Mouse (Mus musculus): ENCODE measurements around the gene Ppp1r21.

Ppp1r21 gene

GRCm38 (mm10) chr17:88613721-88614120 lies 83.8 kb downstream of the Ppp1r21 start:
- DNase-seq (ENCODE audit: low spot score in 2 of 2): no peak

- no peak for DNase-seq (ENCODE audit: low spot score in 2 of 2)
Measured at GRCm38 (mm10) chr17:88614234-88614633, 84.3 kb downstream of the Ppp1r21 start.

GRCm38 (mm10) chr17:88614733-88615132 lies 84.8 kb downstream of the Ppp1r21 start:
- no peak for DNase-seq (ENCODE audit: low spot score in 2 of 2)

GRCm38 (mm10) chr17:88615492-88616155 lies 85.7 kb downstream of the Ppp1r21 start:
- DNase-seq (ENCODE audit: low spot score in 2 of 2): no peak

- no peak for DNase-seq (ENCODE audit: low spot score in 2 of 2)
Measured at GRCm38 (mm10) chr17:88620935-88621334, 91.0 kb downstream of the Ppp1r21 start.

GRCm38 (mm10) chr17:88621374-88621773 lies 91.5 kb downstream of the Ppp1r21 start:
- no peak for DNase-seq (ENCODE audit: low spot score in 2 of 2)

GRCm38 (mm10) chr17:88622711-88623110 lies 92.8 kb downstream of the Ppp1r21 start:
- DNase-seq (ENCODE audit: low spot score in 2 of 2): no peak

GRCm38 (mm10) chr17:88624386-88624785 lies 94.5 kb downstream of the Ppp1r21 start:
- no peak for DNase-seq (ENCODE audit: low spot score in 2 of 2)

- DNase-seq (ENCODE audit: low spot score in 2 of 2): no peak
Measured at GRCm38 (mm10) chr17:88625350-88625749, 95.4 kb downstream of the Ppp1r21 start.

GRCm38 (mm10) chr17:88625931-88626330 lies 96.0 kb downstream of the Ppp1r21 start:
- no peak for DNase-seq (ENCODE audit: low spot score in 2 of 2)

- no peak for DNase-seq (ENCODE audit: low spot score in 2 of 2)
Measured at GRCm38 (mm10) chr17:88626347-88626811, 96.5 kb downstream of the Ppp1r21 start.

- DNase-seq (ENCODE audit: low spot score in 2 of 2): no peak
Measured at GRCm38 (mm10) chr17:88627150-88627549, 97.2 kb downstream of the Ppp1r21 start.

GRCm38 (mm10) chr17:88628676-88629380 lies 98.9 kb downstream of the Ppp1r21 start:
- no peak for DNase-seq (ENCODE audit: low spot score in 2 of 2)

GRCm38 (mm10) chr17:88629381-88629759 lies 99.5 kb downstream of the Ppp1r21 start:
- no peak for DNase-seq (ENCODE audit: low spot score in 2 of 2)

- no peak for DNase-seq (ENCODE audit: low spot score in 2 of 2)
Measured at GRCm38 (mm10) chr17:88629931-88630553, 100.1 kb downstream of the Ppp1r21 start.

GRCm38 (mm10) chr17:88630554-88630948 lies 100.6 kb downstream of the Ppp1r21 start:
- DNase-seq (ENCODE audit: low spot score in 2 of 2): no peak

- no peak for DNase-seq (ENCODE audit: low spot score in 2 of 2)
Measured at GRCm38 (mm10) chr17:88632631-88633030, 102.7 kb downstream of the Ppp1r21 start.

- no peak for DNase-seq (ENCODE audit: low spot score in 2 of 2)
Measured at GRCm38 (mm10) chr17:88636076-88636475, 106.2 kb downstream of the Ppp1r21 start.

GRCm38 (mm10) chr17:88636587-88636986 lies 106.7 kb downstream of the Ppp1r21 start:
- DNase-seq (ENCODE audit: low spot score in 2 of 2): no peak

Data from thymus, postnatal 10 days (tissue).